Mouse (Mus musculus): ENCODE results near the gene Hspg2. TPM values are rescaled to one million over a fixed set of nuclear protein-coding genes. Genes with fewer than 3 reads are reported as not detected.
A peak's percentile ranks its signal among the peaks of the same experiment; 100 is the strongest.

Gene Hspg2
- total RNA-seq, 2 experiments from 2014 or later = 79.7 to 122 TPM

GRCm38 (mm10) chr4:137460676-137461075 is 7.9 kb upstream of the Hspg2 start:
- DNase-seq (ENCODE audit: low spot score in 2 of 2) = no peak

- DNase-seq (ENCODE audit: low spot score in 2 of 2) = no peak
Observed at GRCm38 (mm10) chr4:137461217-137461616, 7.4 kb upstream of the Hspg2 start.

GRCm38 (mm10) chr4:137461981-137462690 is 6.4 kb upstream of the Hspg2 start:
- DNase-seq (ENCODE audit: low spot score in 2 of 2) = no peak

GRCm38 (mm10) chr4:137465125-137465787 is 3.3 kb upstream of the Hspg2 start:
- DNase-seq (ENCODE audit: low spot score in 2 of 2) = no peak

- no peak for DNase-seq (ENCODE audit: low spot score in 2 of 2)
Observed at GRCm38 (mm10) chr4:137466991-137467390, 1.6 kb upstream of the Hspg2 start.

- DNase-seq (ENCODE audit: low spot score in 2 of 2) = no peak
Observed at GRCm38 (mm10) chr4:137467525-137467924, 1.0 kb upstream of the Hspg2 start.

- peak in 1 of 2 experiments; percentile 40 for DNase-seq (ENCODE audit: low spot score in 2 of 2)
Observed at GRCm38 (mm10) chr4:137469081-137469844, 694 bp downstream of the Hspg2 start.

- DNase-seq (ENCODE audit: low spot score in 2 of 2) = peak in 1 of 2 experiments; percentile 48
Observed at GRCm38 (mm10) chr4:137469845-137470692, 1.5 kb downstream of the Hspg2 start.

GRCm38 (mm10) chr4:137470701-137471317 is 2.2 kb downstream of the Hspg2 start:
- no peak for DNase-seq (ENCODE audit: low spot score in 2 of 2)

GRCm38 (mm10) chr4:137471326-137471725 is 2.8 kb downstream of the Hspg2 start:
- DNase-seq (ENCODE audit: low spot score in 2 of 2) = no peak

GRCm38 (mm10) chr4:137473240-137473639 is 4.7 kb downstream of the Hspg2 start:
- no peak for DNase-seq (ENCODE audit: low spot score in 2 of 2)

GRCm38 (mm10) chr4:137473701-137474388 is 5.3 kb downstream of the Hspg2 start:
- DNase-seq (ENCODE audit: low spot score in 2 of 2) = peak; percentile 50 to 54

- no peak for DNase-seq (ENCODE audit: low spot score in 2 of 2)
Observed at GRCm38 (mm10) chr4:137474694-137475093, 6.1 kb downstream of the Hspg2 start.

GRCm38 (mm10) chr4:137475271-137476050 is 6.9 kb downstream of the Hspg2 start:
- DNase-seq (ENCODE audit: low spot score in 2 of 2) = no peak

- peak in 1 of 2 experiments; percentile 48 for DNase-seq (ENCODE audit: low spot score in 2 of 2)
Observed at GRCm38 (mm10) chr4:137476065-137476760, 7.6 kb downstream of the Hspg2 start.

GRCm38 (mm10) chr4:137476761-137477237 is 8.2 kb downstream of the Hspg2 start:
- peak; percentile 53 to 64 for DNase-seq (ENCODE audit: low spot score in 2 of 2)

- DNase-seq (ENCODE audit: low spot score in 2 of 2) = no peak
Observed at GRCm38 (mm10) chr4:137477611-137478010, 9.0 kb downstream of the Hspg2 start.

- peak in 1 of 2 experiments; percentile 31 for DNase-seq (ENCODE audit: low spot score in 2 of 2)
Observed at GRCm38 (mm10) chr4:137478306-137478705, 9.7 kb downstream of the Hspg2 start.
